Mouse (Mus musculus): ENCODE results near the gene Crb2. TPM values are rescaled to one million over a fixed set of nuclear protein-coding genes. Genes with fewer than 3 reads are reported as not detected.
A peak's percentile ranks its signal among the peaks of the same experiment; 100 is the strongest.

Crb2 gene
- total and polyA plus RNA-seq, 3 experiments: 0.48 to 0.81 (median 0.64) TPM

- H3K27me3 ChIP-seq (ENCODE audit: control insufficient read depth, insufficient read depth, low read length): no peaks in the 10 kb centered on the region
- no peaks in the 10 kb centered on the region for H3K36me3 ChIP-seq (ENCODE audit: control insufficient read depth, insufficient read depth, low read length)
- intact Hi-C loops (cut with DNase I): loop anchor here (2.0 to 10.0 kb wide), 3 partner anchors 67 to 385 kb away; partner anchors contain the start of gene Strbp
- peaks cover 9% of the 10 kb centered on the region for H3K4me1 ChIP-seq (ENCODE audit: control insufficient read depth, insufficient read depth, low read length)
- H3K9ac ChIP-seq (ENCODE audit: low read depth, low read length): no peak overlapping the region
- TF ChIP-seq POLR2A (IDR thresholded peaks at IDR 0.05; ENCODE audit: insufficient read depth, low read depth, low read length): no peak
- TF ChIP-seq CTCF (IDR thresholded peaks at IDR 0.05): no peak
- TF ChIP-seq EP300 (IDR thresholded peaks at IDR 0.05; ENCODE audit: insufficient read depth, low read depth, low read length): no peak
- DNase-seq: no peak
- WGBS: 92% methylated on average over 8 of the region's 8 CpGs
- H3K4me3 ChIP-seq: no peak overlapping the region
- H3K79me2 ChIP-seq (replicated peaks; ENCODE audit: control insufficient read depth, insufficient read depth, low read length): no peaks in the 10 kb centered on the region
- no peak overlapping the region for H3K27ac ChIP-seq
These were observed 6.3 kb upstream of the Crb2 start for GRCm38 (mm10) chr2:37769793-37770192.

- no peak overlapping the region for H3K9ac ChIP-seq (ENCODE audit: low read depth, low read length)
- 0 out of 2 replicates have a peak, but pooled peaks cover 2% of the 10 kb centered on the region for H3K27me3 ChIP-seq (ENCODE audit: control insufficient read depth, insufficient read depth, low read length)
- H3K4me3 ChIP-seq: peak overlapping the region; percentile 34
- DNase-seq: peak; percentile 82 to 84
- 2% methylated on average over 18 of the region's 18 CpGs for WGBS
- no peak overlapping the region for H3K27ac ChIP-seq
- TF ChIP-seq CTCF (IDR thresholded peaks at IDR 0.05): peak; percentile 80
- 0 out of 2 replicates have a peak, but pooled peaks have one; percentile 32 for TF ChIP-seq EP300 (IDR thresholded peaks at IDR 0.05; ENCODE audit: insufficient read depth, low read depth, low read length)
- no peak for TF ChIP-seq POLR2A (IDR thresholded peaks at IDR 0.05; ENCODE audit: insufficient read depth, low read depth, low read length)
- no peaks in the 10 kb centered on the region for H3K79me2 ChIP-seq (replicated peaks; ENCODE audit: control insufficient read depth, insufficient read depth, low read length)
- H3K36me3 ChIP-seq (ENCODE audit: control insufficient read depth, insufficient read depth, low read length): no peaks in the 10 kb centered on the region
- H3K4me1 ChIP-seq (ENCODE audit: control insufficient read depth, insufficient read depth, low read length): peaks cover 1% of the 10 kb centered on the region
- intact Hi-C loops (cut with DNase I): loop anchor here (2.0 to 10.0 kb wide), 3 partner anchors 69 to 387 kb away; partner anchors contain the start of gene Strbp
These were observed 4.3 kb upstream of the Crb2 start for GRCm38 (mm10) chr2:37771618-37772285.

GRCm38 (mm10) chr2:37774571-37774970 lies 1.5 kb upstream of the Crb2 start:
- intact Hi-C loops (cut with DNase I): loop anchor here (2.0 to 10.0 kb wide), 3 partner anchors 28 to 390 kb away; no protein-coding TSS in a partner anchor

GRCm38 (mm10) chr2:37776611-37777411 lies 762 bp downstream of the Crb2 start:
- no peak overlapping the region for H3K4me3 ChIP-seq
- peaks cover 2% of the 10 kb centered on the region; the same call in 1 of the 2 replicates for H3K27me3 ChIP-seq (ENCODE audit: control insufficient read depth, insufficient read depth, low read length)
- TF ChIP-seq EP300 (IDR thresholded peaks at IDR 0.05; ENCODE audit: insufficient read depth, low read depth, low read length) (no peak), POLR2A (IDR thresholded peaks at IDR 0.05; ENCODE audit: insufficient read depth, low read depth, low read length) (no peak), CTCF (IDR thresholded peaks at IDR 0.05) (no peak)
- 40% methylated on average over 20 of the region's 20 CpGs for WGBS
- intact Hi-C loops (cut with DNase I): loop anchor here (10.0 kb wide), 1 partner anchor 392 kb away; no protein-coding TSS in a partner anchor
- H3K4me1 ChIP-seq (ENCODE audit: control insufficient read depth, insufficient read depth, low read length): peaks cover 5% of the 10 kb centered on the region; the same call in 1 of the 2 replicates
- H3K9ac ChIP-seq (ENCODE audit: low read depth, low read length): no peak overlapping the region
- no peak for DNase-seq
- H3K79me2 ChIP-seq (replicated peaks; ENCODE audit: control insufficient read depth, insufficient read depth, low read length): no peaks in the 10 kb centered on the region
- no peaks in the 10 kb centered on the region for H3K36me3 ChIP-seq (ENCODE audit: control insufficient read depth, insufficient read depth, low read length)
- H3K27ac ChIP-seq: no peak overlapping the region

More at GRCm38 (mm10) chr2:37774571-37774970, 1.5 kb upstream of the Crb2 start:
- peak in 1 of 2 experiments; percentile 51 for DNase-seq
- no peak overlapping the region for H3K4me3 ChIP-seq
- WGBS: 35% methylated on average over 5 of the region's 5 CpGs
- peaks cover 1% of the 10 kb centered on the region; the same call in 1 of the 2 replicates for H3K4me1 ChIP-seq (ENCODE audit: control insufficient read depth, insufficient read depth, low read length)
- peaks cover 2% of the 10 kb centered on the region; the same call in 1 of the 2 replicates for H3K27me3 ChIP-seq (ENCODE audit: control insufficient read depth, insufficient read depth, low read length)
- H3K36me3 ChIP-seq (ENCODE audit: control insufficient read depth, insufficient read depth, low read length): no peaks in the 10 kb centered on the region
- no peak overlapping the region for H3K27ac ChIP-seq
- TF ChIP-seq POLR2A (IDR thresholded peaks at IDR 0.05; ENCODE audit: insufficient read depth, low read depth, low read length) (no peak), CTCF (IDR thresholded peaks at IDR 0.05) (peak; percentile 74)
- H3K79me2 ChIP-seq (replicated peaks; ENCODE audit: control insufficient read depth, insufficient read depth, low read length): no peaks in the 10 kb centered on the region
- no peak overlapping the region for H3K9ac ChIP-seq (ENCODE audit: low read depth, low read length)

GRCm38 (mm10) chr2:37777958-37778720 lies 2.1 kb downstream of the Crb2 start:
- no peak overlapping the region for H3K9ac ChIP-seq (ENCODE audit: low read depth, low read length)

More at GRCm38 (mm10) chr2:37777958-37778720, 2.1 kb downstream of the Crb2 start:
- Histone ChIP-seq H3K36me3 (ENCODE audit: control insufficient read depth, insufficient read depth, low read length) (no peaks in the 10 kb centered on the region), H3K27ac (no peak overlapping the region), H3K27me3 (ENCODE audit: control insufficient read depth, insufficient read depth, low read length) (peaks cover 2% of the 10 kb centered on the region; the same call in 1 of the 2 replicates), H3K79me2 (replicated peaks; ENCODE audit: control insufficient read depth, insufficient read depth, low read length) (no peaks in the 10 kb centered on the region), H3K4me3 (no peak overlapping the region), H3K4me1 (ENCODE audit: control insufficient read depth, insufficient read depth, low read length) (peaks cover 5% of the 10 kb centered on the region; the same call in 1 of the 2 replicates)
- DNase-seq: no peak
- WGBS: 74% methylated on average over 10 of the region's 10 CpGs
- TF ChIP-seq CTCF (IDR thresholded peaks at IDR 0.05) (no peak), POLR2A (IDR thresholded peaks at IDR 0.05; ENCODE audit: insufficient read depth, low read depth, low read length) (no peak), EP300 (IDR thresholded peaks at IDR 0.05; ENCODE audit: insufficient read depth, low read depth, low read length) (no peak)
- intact Hi-C loops (cut with DNase I): loop anchor here (10.0 kb wide), 1 partner anchor 393 kb away; no protein-coding TSS in a partner anchor

Data from heart, adult 2 months (tissue).